9 mouse cellular contexts compared by ENCODE assay signal in the genomic region with DNA sequence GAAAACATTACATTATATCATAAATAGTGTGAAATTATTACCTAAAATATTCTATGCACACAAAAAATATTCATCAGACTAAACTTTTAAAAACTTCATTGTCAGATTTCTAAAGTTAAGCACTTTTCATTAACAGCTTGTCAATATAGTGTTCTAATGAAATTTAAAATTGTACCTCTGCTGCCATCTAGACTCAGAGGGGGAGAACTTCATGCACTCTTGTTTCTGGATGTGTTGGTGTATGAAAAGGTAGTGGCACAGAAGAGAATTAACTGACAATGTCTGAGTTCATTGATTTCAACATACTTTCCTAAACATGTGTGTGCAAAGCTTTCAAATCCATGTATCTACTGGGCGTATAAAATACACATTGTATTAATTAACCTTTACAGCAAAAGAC.
A peak's percentile ranks its signal among the peaks of the same experiment; 100 is the strongest.
DNase-seq lines count a peak whose midpoint lies in the region; ATAC-seq and TF ChIP-seq lines count a peak whose summit lies in the region.
"Had no signal": no experiment of that assay in that cellular context is flagged by ENCODE, and none has a peak within 500 bp of the region (broad histone marks: within the 10 kb centered on the region; RNA-seq: fewer than 3 reads in every experiment).

No protein-coding gene starts in this region.

- no peak overlapping the region for H3K4me3 ChIP-seq in embryonic facial prominence, embryonic 11.5 days (ENCODE audit: low read depth, low read length)
- H3K4me3 ChIP-seq in embryonic facial prominence, embryonic 10.5 days = no peak overlapping the region
- H3K4me3 ChIP-seq in left cerebral cortex, adult 2 months = no peak overlapping the region
- no peak overlapping the region for H3K4me3 ChIP-seq in kidney, embryonic 16.5 days (ENCODE audit: low read length)
- H3K4me3 ChIP-seq: kidney, embryonic 15.5 days had no signal

- H3K36me3 ChIP-seq in embryonic facial prominence, embryonic 11.5 days (replicated peaks; ENCODE audit: control insufficient read depth, insufficient read depth, low read depth, low read length) = no peaks in the 10 kb centered on the region
- H3K36me3 ChIP-seq in embryonic facial prominence, embryonic 10.5 days (replicated peaks) = no peaks in the 10 kb centered on the region
- no peaks in the 10 kb centered on the region for H3K36me3 ChIP-seq in kidney, embryonic 16.5 days (ENCODE audit: insufficient read depth, low read length)
- H3K36me3 ChIP-seq: kidney, embryonic 15.5 days had no signal

- peak; percentile 52 for DNase-seq in embryonic facial prominence, embryonic 11.5 days (ENCODE audit: low spot score)
- no peak for DNase-seq in embryonic facial prominence, embryonic 10.5 days (ENCODE audit: low spot score)
- DNase-seq in left cerebral cortex, adult 2 months (ENCODE audit: extremely low spot score in 1 of 2, low spot score in 2 of 2) = no peak
- no peak for DNase-seq in left cerebral cortex, adult 18-20 months (ENCODE audit: low spot score in 2 of 2)
- peak; percentile 43 for DNase-seq in brain, adult 2 months (ENCODE audit: low read depth, low spot score)
- DNase-seq in adrenal gland, postnatal 4 days (ENCODE audit: low spot score in 2 of 2) = no peak

- H3K4me2 ChIP-seq in embryonic facial prominence, embryonic 11.5 days (ENCODE audit: low read depth, low read length) = no peak overlapping the region
- H3K4me2 ChIP-seq in kidney, embryonic 16.5 days (replicated peaks; ENCODE audit: low read depth, low read length) = no peak overlapping the region
- H3K4me2 ChIP-seq: kidney, embryonic 15.5 days had no signal

- no peaks in the 10 kb centered on the region for H3K4me1 ChIP-seq in embryonic facial prominence, embryonic 11.5 days (ENCODE audit: control insufficient read depth, insufficient read depth, low read length)
- H3K4me1 ChIP-seq in embryonic facial prominence, embryonic 10.5 days = no peaks in the 10 kb centered on the region; the same call in 1 of the 2 replicates
- H3K4me1 ChIP-seq in kidney, embryonic 16.5 days (ENCODE audit: insufficient read depth, low read length) = no peaks in the 10 kb centered on the region
- H3K4me1 ChIP-seq: kidney, embryonic 15.5 days had no signal

- no peak; the same call in 1 of the 2 replicates for ATAC-seq in embryonic facial prominence, embryonic 11.5 days (replicated peaks; ENCODE audit: insufficient number of reproducible peaks, low FRiP score, low TSS enrichment, low read depth)
- peak; percentile 71 for ATAC-seq in megakaryocyte, adult 5-6 weeks (ENCODE audit: poor library complexity, severe bottlenecking)
- no peak for ATAC-seq in kidney, embryonic 16.5 days (ENCODE audit: low FRiP score, low TSS enrichment)

- H3K27me3 ChIP-seq in embryonic facial prominence, embryonic 11.5 days (ENCODE audit: control insufficient read depth, insufficient read depth, low read length) = no peaks in the 10 kb centered on the region
- H3K27me3 ChIP-seq in embryonic facial prominence, embryonic 10.5 days (replicated peaks; ENCODE audit: low read depth, poor library complexity, severe bottlenecking) = no peaks in the 10 kb centered on the region
- H3K27me3 ChIP-seq in kidney, embryonic 16.5 days (ENCODE audit: insufficient read depth, low read length) = no peaks in the 10 kb centered on the region
- H3K27me3 ChIP-seq: kidney, embryonic 15.5 days had no signal

- no peak overlapping the region for H3K9ac ChIP-seq in embryonic facial prominence, embryonic 11.5 days (replicated peaks; ENCODE audit: low read length)
- no peak overlapping the region for H3K9ac ChIP-seq in kidney, embryonic 16.5 days (replicated peaks; ENCODE audit: low read length)
- H3K9ac ChIP-seq: kidney, embryonic 15.5 days had no signal

- no peaks in the 10 kb centered on the region for H3K9me3 ChIP-seq in embryonic facial prominence, embryonic 11.5 days (replicated peaks; ENCODE audit: control insufficient read depth, low read length)
- no peaks in the 10 kb centered on the region for H3K9me3 ChIP-seq in embryonic facial prominence, embryonic 10.5 days
- no peaks in the 10 kb centered on the region for H3K9me3 ChIP-seq in kidney, embryonic 16.5 days (ENCODE audit: low read length)
- H3K9me3 ChIP-seq: kidney, embryonic 15.5 days had no signal

- no peak overlapping the region for H3K27ac ChIP-seq in embryonic facial prominence, embryonic 11.5 days (replicated peaks; ENCODE audit: low read depth, low read length)
- H3K27ac ChIP-seq in embryonic facial prominence, embryonic 10.5 days (replicated peaks) = no peak overlapping the region
- H3K27ac ChIP-seq in left cerebral cortex, adult 2 months = no peak overlapping the region
- H3K27ac ChIP-seq in kidney, embryonic 16.5 days (ENCODE audit: low read length) = no peak overlapping the region
- H3K27ac ChIP-seq: kidney, embryonic 15.5 days had no signal

- intact Hi-C loops in left cerebral cortex, adult 2 months (cut with DNase I) = loop anchor here (10.0 kb wide), 1 partner anchor 551 kb away; no protein-coding TSS in a partner anchor

- WGBS in embryonic facial prominence, embryonic 11.5 days = 56% methylated on average over 1 of the region's 1 CpGs
- 58% methylated on average over 1 of the region's 1 CpGs for WGBS in embryonic facial prominence, embryonic 10.5 days
- WGBS in kidney, embryonic 16.5 days = 66% methylated on average over 1 of the region's 1 CpGs

- peak; percentile 81 for TF ChIP-seq CTCF in left cerebral cortex, adult 2 months (IDR thresholded peaks at IDR 0.05)

Comparison
In these comparisons a context has a peak if more than half of its experiments do, and no peak if none do; other contexts are left out.
1. DNase-seq: peak in embryonic facial prominence, embryonic 11.5 days (single experiment) and brain, adult 2 months (single experiment); none in embryonic facial prominence, embryonic 10.5 days (single experiment), left cerebral cortex, adult 2 months (0 of 2), left cerebral cortex, adult 18-20 months (0 of 2) and adrenal gland, postnatal 4 days (0 of 2).